Mouse (Mus musculus): ENCODE data around the gene Mrpl20.

The Mrpl20 gene

DNA sequence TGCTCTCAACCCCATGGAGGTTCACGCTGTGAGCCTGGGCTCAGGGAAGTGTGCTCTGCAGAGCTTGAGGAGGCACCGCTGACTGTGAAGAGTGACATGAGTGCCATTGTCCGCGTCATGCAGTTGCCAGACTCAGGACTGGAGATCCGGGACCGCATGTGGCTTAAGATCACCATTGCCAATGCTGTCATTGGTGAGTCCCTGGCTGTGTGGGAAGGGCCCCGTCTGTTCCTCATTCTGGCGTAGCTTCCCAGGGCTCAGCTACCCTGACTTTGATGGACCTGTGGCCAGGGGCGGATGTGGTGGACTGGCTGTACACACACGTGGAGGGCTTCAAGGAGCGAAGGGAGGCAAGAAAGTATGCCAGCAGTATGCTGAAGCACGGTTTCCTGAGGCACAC lies 53.4 kb downstream of the Mrpl20 start:
- no peak for DNase-seq

DNA sequence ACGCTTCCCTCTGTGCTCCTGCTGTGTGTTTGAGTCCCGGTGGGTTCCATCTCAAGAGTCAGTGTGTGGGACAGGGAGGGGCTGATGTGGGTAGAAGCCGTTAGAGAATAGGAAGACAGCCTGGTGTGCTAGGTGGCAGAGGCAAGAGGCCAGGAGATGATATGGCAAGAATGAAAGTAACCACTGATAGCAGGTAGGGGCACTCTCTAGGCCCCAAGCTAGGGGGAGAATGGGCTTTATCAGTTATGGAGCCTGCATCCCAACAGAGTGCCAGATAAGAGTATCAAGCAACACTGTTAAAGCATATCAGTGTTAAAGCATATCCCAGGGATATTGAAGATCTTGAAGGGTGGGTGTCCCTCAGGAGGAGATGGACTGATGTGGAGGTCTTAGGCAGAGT lies 54.2 kb downstream of the Mrpl20 start:
- no peak for DNase-seq

DNA sequence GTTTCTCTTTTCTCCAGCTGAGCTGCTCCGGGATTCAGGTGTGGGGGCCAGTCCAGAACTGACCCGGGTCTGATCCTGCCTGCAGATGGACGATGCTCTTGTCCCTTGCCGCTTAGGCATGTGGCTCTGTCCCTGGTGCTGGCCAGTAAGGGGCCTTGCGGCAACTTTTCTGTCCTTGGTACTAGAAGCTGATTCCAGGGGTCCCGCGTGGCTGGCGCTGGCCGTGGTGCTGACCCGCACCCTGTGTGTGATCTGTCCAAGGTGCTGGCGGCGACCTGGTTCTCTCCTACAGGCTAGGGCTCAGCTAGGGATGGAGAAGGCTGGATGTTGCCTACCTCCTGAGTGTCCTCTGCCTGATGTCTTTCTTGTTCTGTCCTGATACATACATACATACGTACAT lies 56.6 kb downstream of the Mrpl20 start:
- peak; percentile 92 for DNase-seq

All from kidney, postnatal 4 days (tissue).